Mouse (Mus musculus): ENCODE measurements around the gene Btrc. TPM values are rescaled to one million over a fixed set of nuclear protein-coding genes. Genes with fewer than 3 reads are reported as not detected.

The Btrc gene
- total and polyA plus RNA-seq, 3 experiments: 14.2 to 30.3 TPM; not detected in 1

DNA sequence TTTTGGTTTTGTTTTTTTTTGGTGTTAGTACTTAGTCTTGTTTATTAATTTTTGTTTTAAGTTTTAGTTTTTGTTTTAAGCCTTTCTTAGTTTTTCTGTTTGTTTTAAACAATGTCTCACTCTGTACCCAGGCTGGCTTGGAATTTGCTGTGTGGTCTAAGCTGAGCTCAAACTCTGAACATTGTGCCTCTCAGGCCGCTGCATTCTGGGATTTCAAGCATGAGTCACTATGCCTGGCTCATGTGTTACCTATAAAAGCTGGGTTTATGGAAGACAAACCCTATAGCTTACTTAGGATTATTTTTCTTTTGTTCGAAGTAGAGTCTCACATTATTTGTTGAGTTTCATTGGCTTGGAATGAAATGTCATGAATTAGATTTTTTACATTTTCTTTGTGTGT lies 119.9 kb downstream of the Btrc start:
- H3K36me3 ChIP-seq (ENCODE audit: control insufficient read depth in 1 of 2, insufficient read depth in 2 of 2, low read length in 2 of 2): no peaks in the 10 kb centered on the region
- no peak overlapping the region for H3K27ac ChIP-seq (ENCODE audit: control insufficient read depth, low read depth, low read length)
- H3K9me3 ChIP-seq (replicated peaks; ENCODE audit: insufficient read depth, low read length): no peaks in the 10 kb centered on the region
- no peaks in the 10 kb centered on the region for H3K79me2 ChIP-seq (ENCODE audit: control insufficient read depth, insufficient read depth, low read length, poor library complexity)
- no peak overlapping the region for H3K9ac ChIP-seq (ENCODE audit: control insufficient read depth, low read depth, low read length, poor library complexity, severe bottlenecking)
- DNase-seq (ENCODE audit: low read depth, low spot score): no peak
- no peaks in the 10 kb centered on the region for H3K27me3 ChIP-seq (ENCODE audit: control insufficient read depth in 1 of 2, insufficient read depth in 2 of 2, low read length in 2 of 2)
- no peak overlapping the region for H3K4me3 ChIP-seq (ENCODE audit: control insufficient read depth in 1 of 2, insufficient read depth in 1 of 2, low read depth in 2 of 2, low read length in 2 of 2)
- TF ChIP-seq SIN3A (IDR thresholded peaks at IDR 0.05; ENCODE audit: low read length) (no peak), TBP (IDR thresholded peaks at IDR 0.05; ENCODE audit: low read depth, low read length) (no peak), ZNF384 (IDR thresholded peaks at IDR 0.05; ENCODE audit: low read depth, low read length) (no peak), RAD21 (IDR thresholded peaks at IDR 0.05; ENCODE audit: low read depth, low read length) (no peak), MXI1 (IDR thresholded peaks at IDR 0.05; ENCODE audit: low read depth, low read length) (no peak), MYC (IDR thresholded peaks at IDR 0.05; ENCODE audit: low read depth, low read length) (no peak), BHLHE40 (IDR thresholded peaks at IDR 0.05; ENCODE audit: borderline replicate concordance, low read depth, low read length) (no peak), CTCF (IDR thresholded peaks at IDR 0.05 in 2 of 3, conservative IDR thresholded peaks at IDR 0.05 in 1 of 3; ENCODE audit: control insufficient read depth in 1 of 3, insufficient read depth in 1 of 3, low read depth in 2 of 3, low read length in 3 of 3, poor library complexity in 1 of 3, severe bottlenecking in 1 of 3) (no peak)
- no peaks in the 10 kb centered on the region; a peak in 1 of 4 replicates for H3K4me1 ChIP-seq (ENCODE audit: control insufficient read depth in 1 of 2, insufficient read depth in 2 of 2, low read length in 2 of 2)

GRCm38 (mm10) chr19:45486206-45486991 lies 122.9 kb downstream of the Btrc start:
- Histone ChIP-seq H3K9ac (ENCODE audit: control insufficient read depth, low read depth, low read length, poor library complexity, severe bottlenecking) (no peak overlapping the region), H3K4me1 (ENCODE audit: control insufficient read depth in 1 of 2, insufficient read depth in 2 of 2, low read length in 2 of 2) (peaks cover 8 to 10% of the 10 kb centered on the region in 2 experiments), H3K79me2 (ENCODE audit: control insufficient read depth, insufficient read depth, low read length, poor library complexity) (no peaks in the 10 kb centered on the region), H3K4me3 (ENCODE audit: control insufficient read depth in 1 of 2, insufficient read depth in 1 of 2, low read depth in 2 of 2, low read length in 2 of 2) (no peak overlapping the region), H3K36me3 (ENCODE audit: control insufficient read depth in 1 of 2, insufficient read depth in 2 of 2, low read length in 2 of 2) (peaks cover 0 to 13% of the 10 kb centered on the region in 2 experiments; a peak in 2 of 4 replicates), H3K9me3 (replicated peaks; ENCODE audit: insufficient read depth, low read length) (no peaks in the 10 kb centered on the region), H3K27ac (ENCODE audit: control insufficient read depth, low read depth, low read length) (no peak overlapping the region), H3K27me3 (ENCODE audit: control insufficient read depth in 1 of 2, insufficient read depth in 2 of 2, low read length in 2 of 2) (no peaks in the 10 kb centered on the region)
- no peak for DNase-seq (ENCODE audit: low read depth, low spot score)
- no peak for TF ChIP-seq TBP (IDR thresholded peaks at IDR 0.05; ENCODE audit: low read depth, low read length)
- no peak for TF ChIP-seq GABPA (IDR thresholded peaks at IDR 0.05; ENCODE audit: low read depth, low read length)
- TF ChIP-seq TCF12 (IDR thresholded peaks at IDR 0.05; ENCODE audit: low read depth, low read length): no peak
- no peak for TF ChIP-seq MXI1 (IDR thresholded peaks at IDR 0.05; ENCODE audit: low read depth, low read length)
- no peak for TF ChIP-seq CHD2 (IDR thresholded peaks at IDR 0.05; ENCODE audit: low read length)
- no peak for TF ChIP-seq USF2 (IDR thresholded peaks at IDR 0.05; ENCODE audit: borderline replicate concordance in 1 of 2, insufficient read depth in 1 of 2, low read depth in 1 of 2, low read length in 2 of 2)
- no peak for TF ChIP-seq JUND (IDR thresholded peaks at IDR 0.05; ENCODE audit: low read depth, low read length)
- TF ChIP-seq SMC3 (IDR thresholded peaks at IDR 0.05; ENCODE audit: low read depth, low read length): 0 out of 2 replicates have a peak, but pooled peaks have one; percentile 19
- peak; percentile 33 for TF ChIP-seq RAD21 (IDR thresholded peaks at IDR 0.05; ENCODE audit: low read depth, low read length)
- no peak for TF ChIP-seq NELFE (IDR thresholded peaks at IDR 0.05; ENCODE audit: low read depth, low read length)
- TF ChIP-seq ZKSCAN1 (IDR thresholded peaks at IDR 0.05; ENCODE audit: low read depth, low read length): no peak
- TF ChIP-seq MAZ (IDR thresholded peaks at IDR 0.05; ENCODE audit: low read depth, low read length): no peak
- no peak for TF ChIP-seq RCOR1 (IDR thresholded peaks at IDR 0.05; ENCODE audit: low read depth, low read length)
- TF ChIP-seq EP300 (IDR thresholded peaks at IDR 0.05; ENCODE audit: low read depth in 1 of 2, low read length in 2 of 2): no peak
- no peak for TF ChIP-seq POLR2A (IDR thresholded peaks at IDR 0.05; ENCODE audit: control insufficient read depth in 1 of 2, insufficient read depth in 1 of 2, low read depth in 1 of 2, low read length in 2 of 2, poor library complexity in 1 of 2)
- TF ChIP-seq ZNF384 (IDR thresholded peaks at IDR 0.05; ENCODE audit: low read depth, low read length): no peak
- peak in 2 of 3 experiments; percentile 41 to 44; a peak in 4 of 6 replicates for TF ChIP-seq CTCF (IDR thresholded peaks at IDR 0.05 in 2 of 3, conservative IDR thresholded peaks at IDR 0.05 in 1 of 3; ENCODE audit: control insufficient read depth in 1 of 3, insufficient read depth in 1 of 3, low read depth in 2 of 3, low read length in 3 of 3, poor library complexity in 1 of 3, severe bottlenecking in 1 of 3)
- no peak for TF ChIP-seq CHD1 (IDR thresholded peaks at IDR 0.05; ENCODE audit: low read depth, low read length)
- no peak for TF ChIP-seq BHLHE40 (IDR thresholded peaks at IDR 0.05; ENCODE audit: borderline replicate concordance, low read depth, low read length)
- TF ChIP-seq MAX (IDR thresholded peaks at IDR 0.05; ENCODE audit: low read length): no peak
